Mouse (Mus musculus) induced T-regulatory cell, adult 2 months (primary cell): ENCODE data around the gene Saal1.
"Not testable (repeated sequence)": the region's sequence is repeated elsewhere in the genome, so short reads cannot be mapped to it uniquely, and the experiment has no call there.

Source experiments
- DNase-seq: peaks from one replicate; pipeline ENCODE4 v3.0.0-alpha.2; 2012; ENCODE audit warnings: low read depth

Gene Saal1

GRCm38 (mm10) chr7:46686827-46687226 lies 23.7 kb downstream of the Saal1 start:
- peak; percentile 26 for DNase-seq

DNA sequence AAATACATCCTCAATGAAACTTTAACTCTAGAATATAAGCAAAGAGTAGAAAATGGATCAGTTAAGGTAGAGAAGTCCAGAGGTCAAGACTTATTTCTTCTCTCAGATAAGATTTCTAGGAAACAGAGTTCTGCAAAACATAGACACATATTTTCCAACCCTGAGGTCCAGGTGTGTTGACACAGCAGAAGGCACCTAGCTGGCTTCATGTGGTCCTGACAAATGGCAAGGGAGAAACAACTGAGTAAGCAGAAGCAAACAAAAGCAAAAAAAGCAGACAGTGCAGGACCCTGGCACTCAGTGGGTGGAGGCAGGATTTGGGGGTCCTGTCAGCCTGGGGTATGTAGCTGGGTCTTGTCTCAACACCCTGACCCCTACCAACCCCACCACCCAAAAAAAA lies 29.7 kb downstream of the Saal1 start:
- no peak for DNase-seq

GRCm38 (mm10) chr7:46679044-46679443 lies 31.4 kb downstream of the Saal1 start:
- not testable (repeated sequence) for DNase-seq

DNA sequence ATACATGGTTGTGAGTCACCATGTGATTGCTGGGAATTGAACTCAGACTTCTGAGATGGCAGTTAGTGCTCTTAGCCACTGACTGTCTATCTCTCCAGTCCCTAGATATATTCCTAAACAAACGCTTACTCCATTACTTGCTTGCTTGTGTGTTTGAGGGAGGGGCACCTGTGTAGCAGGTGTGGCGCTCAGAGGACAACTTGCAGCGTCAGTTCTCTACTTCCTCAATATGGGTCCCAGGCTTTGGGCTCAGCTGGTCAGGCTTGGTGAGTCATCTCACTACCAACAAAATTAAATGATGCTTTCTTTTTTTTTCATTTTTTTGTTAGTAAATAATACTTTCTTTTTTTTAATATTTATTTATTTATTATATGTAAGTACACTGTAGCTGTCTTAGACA lies 32.1 kb downstream of the Saal1 start:
- DNase-seq: no peak

- DNase-seq: no peak
Observed at GRCm38 (mm10) chr7:46676808-46677360, 33.6 kb downstream of the Saal1 start.

- DNase-seq: no peak
Observed at GRCm38 (mm10) chr7:46675886-46676285, 34.6 kb downstream of the Saal1 start.

DNA sequence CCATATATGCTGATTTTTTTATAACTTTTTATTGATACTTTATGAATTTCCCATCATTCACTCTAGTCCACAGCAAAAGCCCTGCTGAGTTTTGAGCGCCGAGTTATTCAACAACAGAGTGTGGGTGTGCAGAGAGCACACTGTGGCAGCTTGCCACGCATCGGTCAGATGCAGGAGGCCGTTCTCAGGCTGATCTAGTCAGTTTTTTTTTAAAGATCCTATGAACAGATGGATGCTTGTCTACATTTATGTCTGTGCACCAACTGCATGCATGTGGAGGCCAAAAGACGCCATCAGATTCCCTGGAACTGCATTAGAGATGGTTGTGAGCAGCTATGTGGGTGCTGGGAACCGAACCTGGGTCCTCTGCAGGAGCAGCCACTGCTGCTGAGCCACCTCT lies 35.4 kb downstream of the Saal1 start:
- no peak for DNase-seq

DNA sequence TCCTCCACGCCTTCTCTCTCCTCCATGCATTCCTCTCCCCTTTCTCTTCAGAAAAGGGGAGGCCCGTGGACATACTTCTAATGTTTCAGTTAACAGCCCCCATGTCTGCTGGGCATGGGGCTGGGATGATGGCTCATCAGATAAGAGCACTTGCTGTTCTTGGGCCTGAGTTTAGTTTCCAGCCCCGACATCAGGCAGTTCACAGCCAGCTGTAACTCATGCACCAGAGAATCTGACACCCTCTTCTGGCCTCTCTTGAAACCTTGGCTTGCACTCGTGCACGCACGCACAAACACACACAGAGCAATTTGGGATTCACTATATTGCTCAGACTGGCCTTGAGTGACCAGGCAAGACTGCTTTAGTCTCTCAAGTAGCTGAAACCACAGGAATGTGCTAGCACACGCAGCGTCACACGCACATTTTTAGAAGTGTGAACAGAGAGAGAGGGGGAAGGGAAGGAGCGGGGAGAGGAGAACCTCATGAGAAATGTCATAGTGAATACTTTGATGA lies 38.3 kb downstream of the Saal1 start, which contains the start of gene Tph1:
Gene Tph1, minus strand, starts transcription at position 378 of the 513 bp plus-strand sequence.
- DNase-seq: no peak

- DNase-seq: peak; percentile 24
Observed at GRCm38 (mm10) chr7:46667256-46667655, 43.2 kb downstream of the Saal1 start.

GRCm38 (mm10) chr7:46665236-46665635 lies 45.2 kb downstream of the Saal1 start:
- DNase-seq: peak; percentile 41

- DNase-seq: no peak
Observed at GRCm38 (mm10) chr7:46661591-46662090, 48.8 kb downstream of the Saal1 start.

DNA sequence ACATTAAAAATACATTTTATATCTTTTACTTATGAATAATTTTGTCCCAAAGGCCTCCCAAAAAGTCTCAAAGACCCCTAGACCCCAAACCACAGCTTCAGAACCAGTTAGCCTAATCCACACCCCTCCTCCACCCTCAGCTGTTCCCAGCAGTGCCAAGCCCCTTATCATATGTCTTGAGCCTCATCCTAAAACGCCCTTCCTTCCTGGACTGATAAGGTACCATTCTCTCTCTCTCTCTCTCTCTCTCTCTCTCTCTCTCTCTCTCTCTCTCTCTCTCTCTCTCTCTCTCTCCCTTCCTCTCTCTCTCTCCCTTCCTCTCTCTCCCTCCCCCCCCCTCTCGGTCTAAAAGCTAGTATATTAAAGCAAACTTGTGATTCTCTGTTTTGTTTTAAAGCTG lies 58.2 kb downstream of the Saal1 start:
- DNase-seq: no peak

DNA sequence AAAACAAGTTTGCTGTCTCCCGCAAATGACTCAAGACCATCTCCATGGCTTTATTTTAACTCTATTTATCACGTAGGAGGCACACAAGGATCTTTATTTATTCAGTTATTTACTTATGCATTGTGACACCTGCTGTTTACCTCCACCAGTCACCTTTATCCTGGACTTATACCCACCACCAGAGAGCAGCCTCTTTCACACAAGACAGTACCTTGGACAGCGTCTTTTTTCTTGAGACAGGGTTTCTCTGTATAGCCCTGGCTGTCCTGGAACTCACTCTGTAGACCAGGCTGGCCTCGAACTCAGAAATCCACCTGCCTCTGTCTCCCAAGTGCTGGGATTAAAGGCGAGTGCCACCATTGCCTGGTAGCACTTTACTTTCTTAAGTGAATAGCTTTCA lies 60.2 kb downstream of the Saal1 start:
- not testable (repeated sequence) for DNase-seq

DNA sequence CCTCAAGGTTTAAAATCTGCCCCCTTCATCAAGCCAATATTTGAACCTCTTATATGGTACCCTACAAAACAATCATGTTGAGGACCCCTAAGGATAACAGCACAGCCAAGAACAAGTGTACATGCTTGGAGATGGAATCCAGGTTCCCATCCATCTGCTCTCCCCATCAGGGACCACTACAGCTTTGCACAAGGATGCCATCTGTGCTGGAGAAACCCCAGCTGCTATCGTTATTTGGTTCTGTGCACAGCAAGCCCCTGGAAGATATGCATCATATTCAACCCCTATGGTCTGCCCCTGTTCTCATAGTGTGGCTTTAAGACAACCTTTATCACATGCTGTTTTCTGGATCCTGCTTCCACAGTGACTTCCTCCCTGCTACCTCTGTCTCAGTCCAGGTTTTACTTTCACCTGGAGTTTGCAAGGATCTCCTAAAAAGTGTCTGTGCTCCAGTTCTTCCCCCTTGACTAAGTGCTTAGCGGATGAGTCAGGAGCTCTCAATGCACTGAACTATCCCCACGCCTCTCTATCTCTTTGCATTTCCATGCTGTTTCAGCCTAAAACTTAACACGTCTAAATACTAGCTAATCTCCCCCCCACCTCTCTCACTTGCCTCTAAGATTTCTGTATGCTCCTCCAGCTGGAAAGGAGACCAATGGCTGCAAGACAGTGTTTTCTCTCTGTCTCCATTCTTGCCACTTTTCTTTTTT lies 61.9 kb downstream of the Saal1 start:
- no peak for DNase-seq

- DNase-seq: no peak
Observed at GRCm38 (mm10) chr7:46643172-46643571, 67.3 kb downstream of the Saal1 start.

DNA sequence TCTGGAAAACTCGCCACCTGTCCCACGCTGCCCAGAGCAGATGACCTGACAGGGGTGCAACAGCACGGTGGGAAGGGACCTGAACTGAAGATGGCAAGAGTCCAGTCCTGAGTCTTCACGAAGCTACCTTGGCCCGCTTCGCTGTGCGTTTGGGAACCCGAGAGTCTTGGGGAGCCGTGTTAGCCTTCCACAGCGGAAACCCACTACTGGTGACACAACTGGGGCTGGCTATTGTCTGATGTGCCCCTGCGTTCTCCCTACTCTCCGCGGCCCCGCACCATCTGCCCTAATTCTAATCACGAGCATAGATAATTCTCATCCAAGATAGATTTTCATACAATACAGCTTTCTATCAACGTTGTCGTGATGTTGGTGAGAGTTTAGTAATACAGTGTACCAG lies 70.4 kb downstream of the Saal1 start:
- DNase-seq: no peak

DNA sequence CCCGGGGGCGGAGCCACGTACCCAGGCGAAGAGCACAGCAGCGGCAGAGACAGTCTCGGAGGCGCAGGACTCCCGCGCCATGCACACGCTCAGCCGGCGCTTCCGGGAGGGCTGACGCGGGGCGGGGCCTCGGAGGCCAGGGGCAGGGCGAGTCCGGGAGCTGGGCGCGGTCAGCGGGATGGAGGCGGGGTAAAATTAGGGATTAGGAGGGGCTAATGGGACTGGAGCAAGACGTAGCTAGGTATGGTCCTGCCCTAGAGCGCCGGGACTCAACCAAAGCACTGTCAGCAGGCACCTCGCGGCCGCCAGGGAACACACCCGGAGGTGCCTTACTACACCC lies 70.8 kb downstream of the Saal1 start, which contains the start of gene Sergef:
Gene Sergef, minus strand, starts transcription at position 116 of the 340 bp plus-strand sequence.
- DNase-seq: peak; percentile 91

DNA sequence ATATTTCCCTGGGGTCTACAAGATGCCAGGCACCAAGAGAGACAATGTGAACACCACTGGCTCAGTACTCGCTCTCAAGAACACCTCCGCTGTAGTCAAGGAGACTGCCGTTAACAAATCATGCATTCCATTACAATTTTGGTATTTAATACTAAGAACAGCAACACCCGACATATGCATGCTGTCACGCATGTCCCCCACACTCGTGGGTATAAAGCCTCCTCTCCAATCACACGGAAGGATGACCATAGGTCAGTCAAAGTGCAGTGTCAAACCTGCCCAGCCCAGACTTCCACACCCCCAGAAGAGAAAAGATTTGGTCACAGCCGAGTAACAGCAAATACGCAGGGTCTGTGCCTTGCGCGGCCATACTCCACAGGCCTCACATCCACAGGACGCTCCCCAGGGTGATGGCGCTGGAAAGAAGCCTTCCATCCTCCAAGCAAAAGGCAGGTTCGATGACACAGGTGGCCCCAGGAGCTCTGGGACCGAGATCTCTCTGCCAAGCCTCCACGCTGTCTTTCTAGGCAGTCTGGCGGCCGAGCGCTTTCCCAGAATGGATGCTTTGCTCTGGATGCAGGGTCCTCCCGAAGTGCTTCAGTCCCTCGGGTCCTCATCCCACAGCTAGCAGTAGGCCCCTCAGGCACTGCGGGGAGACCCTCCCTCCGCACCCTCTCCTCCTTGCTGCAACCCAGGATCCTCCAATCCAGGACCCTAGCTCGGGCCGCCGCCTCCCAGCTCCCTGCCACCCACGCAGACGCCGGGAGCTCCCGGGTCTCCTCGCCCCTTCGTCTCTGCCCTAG lies 71.4 kb downstream of the Saal1 start:
- no peak for DNase-seq
